Mouse (Mus musculus) MEL (cell line): ENCODE data around the gene Gm10053. TPM values are rescaled to one million over a fixed set of nuclear protein-coding genes. Genes with fewer than 3 reads are reported as not detected.

ENCODE experiments used
- DNase-seq: peaks from one replicate; pipeline ENCODE4 v3.0.0; 2011; ENCODE audit warnings: low read depth, low spot score
- H3K27ac ChIP-seq: 2 replicates; pipeline ENCODE4 v1.5.1; 2012; ENCODE audit warnings: low read depth, mild to moderate bottlenecking, control low read depth, low read length, moderate library complexity; ENCODE audit not compliant: control insufficient read depth
- H3K27me3 ChIP-seq, 2 experiments: fragments of 150-350 bp in 1 of 2; sonication (generic) in 1 of 2; 2 replicates each; pipeline ENCODE4 v1.6.1; 2012; ENCODE audit warnings: low read length in 2 of 2, mild to moderate bottlenecking in 2 of 2, improper control_type of control experiment in 1 of 2, moderate library complexity in 1 of 2; ENCODE audit not compliant: insufficient read depth in 2 of 2, control insufficient read depth in 1 of 2
- H3K36me3 ChIP-seq, 2 experiments: 2 replicates each; pipeline ENCODE4 v1.6.1; 2012 to 2014; ENCODE audit warnings: low read length in 2 of 2, improper control_type of control experiment in 1 of 2, inconsistent platforms in 1 of 2, mild to moderate bottlenecking in 1 of 2; ENCODE audit not compliant: insufficient read depth in 2 of 2, control insufficient read depth in 1 of 2
- H3K4me1 ChIP-seq, 2 experiments: fragments of 150-350 bp in 1 of 2; sonication (generic) in 1 of 2; 2 replicates each; pipeline ENCODE4 v1.6.1; 2012; ENCODE audit warnings: low read length in 2 of 2, improper control_type of control experiment in 1 of 2, mild to moderate bottlenecking in 1 of 2; ENCODE audit not compliant: insufficient read depth in 2 of 2, control insufficient read depth in 1 of 2
- H3K4me3 ChIP-seq, 2 experiments: fragments of 150-350 bp in 1 of 2; sonication (generic) in 1 of 2; 2 replicates each; pipeline ENCODE4 v1.5.1; 2012; ENCODE audit warnings: low read depth in 2 of 2, low read length in 2 of 2, mild to moderate bottlenecking in 2 of 2, moderate library complexity in 2 of 2, control low read depth in 1 of 2, improper control_type of control experiment in 1 of 2; ENCODE audit not compliant: control insufficient read depth in 1 of 2, insufficient read depth in 1 of 2
- H3K79me2 ChIP-seq: 2 replicates; pipeline ENCODE4 v1.6.1; 2012; ENCODE audit warnings: mild to moderate bottlenecking, low read length, moderate library complexity; ENCODE audit not compliant: control insufficient read depth, poor library complexity, insufficient read depth
- H3K9ac ChIP-seq: 2 replicates; pipeline ENCODE4 v1.6.1; 2012; ENCODE audit warnings: low read depth, mild to moderate bottlenecking, control low read depth, low read length, moderate library complexity; ENCODE audit not compliant: control insufficient read depth, poor library complexity, severe bottlenecking
- H3K9me3 ChIP-seq: fragments of 150-350 bp; sonication (generic); replicated peaks from 2 replicates; pipeline ENCODE4 v1.6.1; 2012; ENCODE audit warnings: mild to moderate bottlenecking, low read length, improper control_type of control experiment, moderate library complexity; ENCODE audit not compliant: insufficient read depth
- CHD1 ChIP-seq: IDR thresholded peaks from 2 replicates; pipeline ENCODE4 v1.6.1; 2012; ENCODE audit warnings: low read depth, mild to moderate bottlenecking, inconsistent platforms, low read length, improper control_type of control experiment
- CTCF ChIP-seq, 3 experiments: IDR thresholded peaks in 2 of 3; conservative IDR thresholded peaks in 1 of 3; 2 replicates each; pipeline ENCODE4 v1.5.1; 2011 to 2012; ENCODE audit warnings: low read length in 3 of 3, low read depth in 2 of 3, mild to moderate bottlenecking in 2 of 3, improper control_type of control experiment in 1 of 3, inconsistent platforms in 1 of 3, mixed read lengths in 1 of 3, moderate library complexity in 1 of 3; ENCODE audit not compliant: control insufficient read depth in 1 of 3, insufficient read depth in 1 of 3, poor library complexity in 1 of 3, severe bottlenecking in 1 of 3
- ETS1 ChIP-seq: IDR thresholded peaks from 2 replicates; pipeline ENCODE4 v1.6.1; 2012; ENCODE audit warnings: low read depth, mild to moderate bottlenecking, inconsistent platforms, low read length, improper control_type of control experiment, moderate library complexity
- GABPA ChIP-seq: IDR thresholded peaks from 2 replicates; pipeline ENCODE4 v1.6.1; 2012; ENCODE audit warnings: low read depth, mild to moderate bottlenecking, inconsistent platforms, low read length, improper control_type of control experiment, moderate library complexity
- GATA1 ChIP-seq: IDR thresholded peaks from 2 replicates; pipeline ENCODE4 v1.6.1; 2011; ENCODE audit warnings: low read depth, low read length, improper control_type of control experiment
- KAT2A ChIP-seq: conservative IDR thresholded peaks from 2 replicates; pipeline ENCODE4 v1.6.1; 2012; ENCODE audit warnings: low read depth, low read length, improper control_type of control experiment, inconsistent platforms
- MAFK ChIP-seq: IDR thresholded peaks from 2 replicates; pipeline ENCODE4 v1.6.1; 2011; ENCODE audit warnings: low read depth, mild to moderate bottlenecking, low read length, improper control_type of control experiment, borderline replicate concordance
- MAX ChIP-seq: IDR thresholded peaks from 2 replicates; pipeline ENCODE4 v1.6.1; 2011; ENCODE audit warnings: low read length, improper control_type of control experiment
- MAZ ChIP-seq: IDR thresholded peaks from 2 replicates; pipeline ENCODE4 v1.6.1; 2012; ENCODE audit warnings: low read depth, mild to moderate bottlenecking, inconsistent platforms, low read length, improper control_type of control experiment
- MXI1 ChIP-seq: IDR thresholded peaks from 2 replicates; pipeline ENCODE4 v1.6.1; 2011; ENCODE audit warnings: mild to moderate bottlenecking, low read depth, low read length, improper control_type of control experiment
- MYB ChIP-seq: IDR thresholded peaks from 2 replicates; pipeline ENCODE4 v1.6.1; 2011; ENCODE audit warnings: mild to moderate bottlenecking, low read depth, low read length, improper control_type of control experiment
- MYC ChIP-seq: IDR thresholded peaks from 2 replicates; pipeline ENCODE4 v1.6.1; 2011; ENCODE audit warnings: low read depth, mild to moderate bottlenecking, low read length, improper control_type of control experiment, moderate library complexity
- NELFE ChIP-seq: IDR thresholded peaks from 2 replicates; pipeline ENCODE4 v1.6.1; 2011; ENCODE audit warnings: low read depth, low read length, improper control_type of control experiment
- NRF1 ChIP-seq: IDR thresholded peaks from 2 replicates; pipeline ENCODE4 v1.6.1; 2014; ENCODE audit warnings: low read depth, mild to moderate bottlenecking, inconsistent platforms, low read length, improper control_type of control experiment, moderate library complexity; ENCODE audit not compliant: poor library complexity, insufficient read depth, severe bottlenecking
- POLR2A ChIP-seq, 2 experiments: IDR thresholded peaks; 2 replicates each; pipeline ENCODE4 v1.6.1; 2011 to 2012; ENCODE audit warnings: low read length in 2 of 2, mild to moderate bottlenecking in 2 of 2, control low read depth in 1 of 2, improper control_type of control experiment in 1 of 2, low read depth in 1 of 2, moderate library complexity in 1 of 2; ENCODE audit not compliant: control insufficient read depth in 1 of 2, insufficient read depth in 1 of 2, poor library complexity in 1 of 2
- POLR2AphosphoS5 ChIP-seq: IDR thresholded peaks from 2 replicates; pipeline ENCODE4 v1.6.1; 2012; ENCODE audit warnings: low read depth, borderline replicate concordance, mild to moderate bottlenecking, inconsistent platforms, low read length, moderate library complexity, mixed read lengths
- RAD21 ChIP-seq: IDR thresholded peaks from 2 replicates; pipeline ENCODE4 v1.6.1; 2011; ENCODE audit warnings: mild to moderate bottlenecking, low read depth, low read length, improper control_type of control experiment
- SIN3A ChIP-seq: IDR thresholded peaks from 2 replicates; pipeline ENCODE4 v1.6.1; 2012; ENCODE audit warnings: low read length, improper control_type of control experiment, inconsistent platforms
- SMC3 ChIP-seq: IDR thresholded peaks from 2 replicates; pipeline ENCODE4 v1.6.1; 2011; ENCODE audit warnings: low read depth, low read length, improper control_type of control experiment
- TBP ChIP-seq: IDR thresholded peaks from 2 replicates; pipeline ENCODE4 v1.8.0; 2011; ENCODE audit warnings: low read depth, low read length, improper control_type of control experiment
- TCF12 ChIP-seq: IDR thresholded peaks from 2 replicates; pipeline ENCODE4 v1.6.1; 2014; ENCODE audit warnings: low read depth, mild to moderate bottlenecking, inconsistent platforms, low read length, improper control_type of control experiment, moderate library complexity
- ZMIZ1 ChIP-seq: IDR thresholded peaks from 2 replicates; pipeline ENCODE4 v1.6.1; 2012; ENCODE audit warnings: low read depth, mild to moderate bottlenecking, inconsistent platforms, low read length, improper control_type of control experiment, moderate library complexity
- polyA plus RNA-seq, 2 experiments: library from polyadenylated mRNA; stranded (reverse) in 1 of 2; unstranded in 1 of 2; fragments of >175 nt in 1 of 2; fragments of >200 nt in 1 of 2; gene quantifications; 2 replicates each; pipeline versions ENCODE4 v1.2.1 to v1.2.4; 2012; ENCODE audit warnings: low replicate concordance in 2 of 2, low read depth in 1 of 2; ENCODE audit not compliant: insufficient read length in 2 of 2, insufficient read depth in 1 of 2, missing spikeins in 1 of 2
- total RNA-seq: library from RNA; depleted of rRNA; stranded (reverse); fragments of 300-350 nt; gene quantifications from 2 replicates; pipeline ENCODE4 v1.2.3, GENCODE M21; 2012

The Gm10053 gene
- total and polyA plus RNA-seq, 3 experiments, result 173 to 277 TPM; not detected in 1

GRCm38 (mm10) chr19:24861612-24862451, 13.7 kb upstream of the Gm10053 start, which contains the start of gene Pgm5:
TSS of gene Pgm5 (minus strand) at chr19:24861855.
- no peaks in the 10 kb centered on the region for H3K36me3 ChIP-seq
- no peaks in the 10 kb centered on the region; a peak in 1 of 4 replicates for H3K27me3 ChIP-seq
- no peaks in the 10 kb centered on the region for H3K4me1 ChIP-seq
- H3K79me2 ChIP-seq, result no peaks in the 10 kb centered on the region
- TF ChIP-seq TBP (no peak), POLR2A (IDR thresholded peaks at IDR 0.05; ENCODE audit: control insufficient read depth in 1 of 2, insufficient read depth in 1 of 2, low read depth in 1 of 2, low read length in 2 of 2, poor library complexity in 1 of 2) (no peak), ZMIZ1 (no peak)
- no peaks in the 10 kb centered on the region for H3K9me3 ChIP-seq
- H3K9ac ChIP-seq, result no peak within 1 kb of the TSS
- DNase-seq, result no peak
- no peak within 1 kb of the TSS for H3K4me3 ChIP-seq
- no peak within 1 kb of the TSS for H3K27ac ChIP-seq

GRCm38 (mm10) chr19:24865436-24865835, 10.1 kb upstream of the Gm10053 start:
- TF ChIP-seq ZMIZ1 (no peak), POLR2AphosphoS5 (no peak), MAFK (no peak), RAD21 (no peak), TBP (no peak), NRF1 (no peak), MAX (no peak), CTCF (IDR thresholded peaks at IDR 0.05 in 2 of 3, conservative IDR thresholded peaks at IDR 0.05 in 1 of 3; ENCODE audit: control insufficient read depth in 1 of 3, insufficient read depth in 1 of 3, low read depth in 2 of 3, low read length in 3 of 3, poor library complexity in 1 of 3, severe bottlenecking in 1 of 3) (no peak), ETS1 (no peak), KAT2A (no peak)
- no peaks in the 10 kb centered on the region for H3K79me2 ChIP-seq
- DNase-seq, result no peak
- H3K9me3 ChIP-seq, result no peaks in the 10 kb centered on the region
- no peak overlapping the region for H3K4me3 ChIP-seq
- no peaks in the 10 kb centered on the region for H3K4me1 ChIP-seq
- no peaks in the 10 kb centered on the region for H3K36me3 ChIP-seq
- no peak overlapping the region for H3K9ac ChIP-seq
- no peak overlapping the region for H3K27ac ChIP-seq
- peaks cover 0 to 4% of the 10 kb centered on the region in 2 experiments; a peak in 3 of 4 replicates for H3K27me3 ChIP-seq

- Histone ChIP-seq H3K27ac (no peak overlapping the region), H3K9ac (no peak overlapping the region), H3K4me1 (no peaks in the 10 kb centered on the region), H3K36me3 (no peaks in the 10 kb centered on the region), H3K9me3 (no peaks in the 10 kb centered on the region), H3K79me2 (no peaks in the 10 kb centered on the region), H3K27me3 (peaks cover 0 to 4% of the 10 kb centered on the region in 2 experiments; a peak in 3 of 4 replicates), H3K4me3 (no peak overlapping the region; a peak in 1 of 4 replicates)
- peak; percentile 75 for DNase-seq
- TF ChIP-seq SIN3A (no peak), MAZ (no peak), TCF12 (no peak), MYB (no peak), NELFE (no peak), CHD1 (no peak), SMC3 (peak; percentile 55), GABPA (no peak), POLR2AphosphoS5 (no peak), POLR2A (IDR thresholded peaks at IDR 0.05; ENCODE audit: control insufficient read depth in 1 of 2, insufficient read depth in 1 of 2, low read depth in 1 of 2, low read length in 2 of 2, poor library complexity in 1 of 2) (no peak), MXI1 (no peak), RAD21 (peak; percentile 72), NRF1 (no peak), GATA1 (no peak), TBP (no peak), MYC (no peak), CTCF (IDR thresholded peaks at IDR 0.05 in 2 of 3, conservative IDR thresholded peaks at IDR 0.05 in 1 of 3; ENCODE audit: control insufficient read depth in 1 of 3, insufficient read depth in 1 of 3, low read depth in 2 of 3, low read length in 3 of 3, poor library complexity in 1 of 3, severe bottlenecking in 1 of 3) (peak; percentile 53 to 67 (median 66))
Measured at GRCm38 (mm10) chr19:24871037-24871635, 4.3 kb upstream of the Gm10053 start.
